Mouse (Mus musculus) G1E-ER4 (cell line): ENCODE measurements around the gene Parp2. TPM values are rescaled to one million over a fixed set of nuclear protein-coding genes. Genes with fewer than 3 reads are reported as not detected.

ENCODE experiments used
- GATA1 ChIP-seq: IDR thresholded peaks from one replicate; pipeline ENCODE4 v1.8.0; 2012; ENCODE audit warnings: low read length, inconsistent platforms
- polyA plus RNA-seq: library from polyadenylated mRNA; stranded (reverse); fragments of >175 nt; gene quantifications from 2 replicates; pipeline ENCODE4 v1.2.3, GENCODE M21; 2012

Gene Parp2
- 5.4 and 6.2 TPM in 2 replicates for polyA plus RNA-seq

DNA sequence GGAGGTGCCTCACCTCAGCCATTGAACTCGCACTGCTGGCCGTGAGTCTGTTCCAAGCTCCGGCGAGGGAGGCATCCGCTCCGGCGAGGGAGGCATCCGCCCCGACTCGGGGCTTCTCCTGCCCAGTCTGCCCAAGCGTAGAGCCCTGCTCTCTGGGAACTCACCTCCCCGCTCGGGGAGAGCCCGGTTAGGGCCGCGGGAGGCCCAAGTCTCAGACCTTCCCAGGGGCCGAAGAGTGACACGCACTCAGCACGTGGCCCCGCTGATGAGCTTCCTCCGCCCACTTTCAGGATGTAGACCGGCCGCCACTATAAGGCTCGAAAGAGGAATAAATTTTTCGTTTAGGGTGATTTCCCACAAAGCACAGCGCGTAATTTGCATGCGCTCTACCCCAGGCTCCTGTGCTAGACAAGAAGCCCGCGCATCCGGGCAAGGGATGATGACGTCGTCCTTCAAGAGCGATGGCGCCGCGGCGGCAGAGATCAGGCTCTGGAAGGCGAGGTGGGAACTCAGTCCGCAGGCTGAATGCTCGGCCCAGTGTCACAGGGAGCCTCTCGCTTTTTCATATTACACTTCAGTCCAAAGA lies at the start of gene Parp2, which contains the start of gene Ccnb1ip1:
Gene Parp2, plus strand, starts transcription at position 355 of the 586 bp plus-strand sequence.
Gene Ccnb1ip1, minus strand, starts transcription at position 246 of the 586 bp plus-strand sequence.
- no peak for TF ChIP-seq GATA1

DNA sequence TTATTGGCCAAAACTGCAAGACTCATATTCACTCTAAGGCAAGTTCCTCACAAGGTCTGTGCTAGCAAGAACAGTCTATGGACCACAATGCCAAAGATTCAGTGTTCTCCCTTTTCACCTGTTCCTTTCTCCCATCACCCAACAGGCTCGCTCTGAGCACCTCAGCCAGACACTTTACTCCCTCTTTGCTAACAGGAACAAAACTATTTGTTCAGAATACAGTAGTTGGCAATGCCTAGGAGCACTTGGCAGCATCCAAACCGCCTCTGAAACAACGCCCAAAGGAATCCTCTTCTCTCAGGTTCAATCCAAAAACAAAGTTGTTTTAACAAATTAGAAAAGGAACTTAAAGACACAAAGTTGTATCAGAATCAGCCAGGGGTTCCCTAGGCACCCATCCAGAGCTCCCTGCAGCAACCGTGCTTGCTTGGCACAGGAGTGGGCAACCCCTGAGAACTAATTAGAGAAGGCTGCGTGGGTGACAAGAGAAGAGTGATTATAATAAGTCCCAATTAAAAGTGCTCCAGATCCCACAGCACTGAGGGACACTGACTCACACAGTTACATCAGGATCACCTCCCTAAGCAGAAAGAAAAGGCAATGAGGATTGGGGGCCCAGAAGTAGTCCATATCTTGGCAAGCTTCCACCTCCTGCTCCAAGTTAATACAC lies 49.1 kb upstream of the Parp2 start:
- no peak for TF ChIP-seq GATA1

DNA sequence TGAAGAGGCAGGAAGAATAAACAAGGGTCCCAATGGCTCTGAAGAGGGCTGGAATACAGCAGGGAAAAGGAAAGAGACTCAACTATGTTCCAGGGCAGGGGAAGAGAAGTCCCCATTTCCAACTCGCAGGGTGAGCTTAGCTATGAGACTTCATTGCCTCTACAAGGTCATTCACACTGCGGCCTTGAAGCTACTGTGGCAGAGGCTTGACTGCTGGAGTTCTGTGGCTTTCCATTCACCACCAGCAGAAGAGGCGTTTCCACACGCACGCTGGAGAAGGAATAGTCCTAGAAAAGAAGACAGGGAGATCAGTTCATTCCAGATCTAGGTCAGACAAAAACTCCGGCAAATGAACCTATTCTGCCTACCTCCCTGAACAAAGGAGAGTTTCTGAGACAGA lies 41.9 kb upstream of the Parp2 start:
- no peak for TF ChIP-seq GATA1

DNA sequence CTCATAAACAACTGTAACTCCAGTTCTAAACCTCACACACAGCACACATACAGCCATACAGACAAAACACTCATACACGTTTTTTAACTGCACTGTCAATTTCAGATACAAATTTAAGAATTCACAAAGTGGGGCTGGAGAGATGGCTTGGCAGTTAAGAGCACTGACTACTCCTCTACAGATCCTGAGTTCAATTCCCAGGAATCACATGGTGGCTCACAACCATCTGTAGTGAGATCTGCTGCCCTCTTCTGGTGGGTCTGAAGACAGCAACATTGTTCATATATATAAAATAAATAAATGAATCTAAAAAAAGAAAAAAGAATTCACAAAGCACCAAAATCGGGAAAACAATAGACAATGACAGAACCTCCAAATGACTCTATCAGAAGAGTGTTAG lies 36.3 kb upstream of the Parp2 start:
- TF ChIP-seq GATA1 = no peak

DNA sequence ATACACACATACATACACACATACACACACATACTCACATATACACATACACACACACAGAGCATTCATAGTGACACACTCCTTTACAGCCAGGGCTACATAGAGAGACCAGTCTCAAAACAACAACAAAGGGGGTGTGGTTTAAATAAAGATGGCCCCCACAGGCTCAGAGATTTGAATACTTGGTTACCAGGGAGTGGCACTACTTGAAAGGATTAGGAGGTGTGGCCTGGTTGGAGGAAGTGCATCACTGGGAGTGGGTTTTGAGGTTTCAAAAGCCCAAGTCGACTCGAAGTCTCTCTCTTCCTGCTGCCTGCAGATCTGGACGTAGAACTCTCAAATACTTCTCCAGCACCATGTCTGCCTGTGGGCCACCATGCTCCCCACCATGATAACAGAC lies 25.5 kb upstream of the Parp2 start:
- TF ChIP-seq GATA1 = no peak

DNA sequence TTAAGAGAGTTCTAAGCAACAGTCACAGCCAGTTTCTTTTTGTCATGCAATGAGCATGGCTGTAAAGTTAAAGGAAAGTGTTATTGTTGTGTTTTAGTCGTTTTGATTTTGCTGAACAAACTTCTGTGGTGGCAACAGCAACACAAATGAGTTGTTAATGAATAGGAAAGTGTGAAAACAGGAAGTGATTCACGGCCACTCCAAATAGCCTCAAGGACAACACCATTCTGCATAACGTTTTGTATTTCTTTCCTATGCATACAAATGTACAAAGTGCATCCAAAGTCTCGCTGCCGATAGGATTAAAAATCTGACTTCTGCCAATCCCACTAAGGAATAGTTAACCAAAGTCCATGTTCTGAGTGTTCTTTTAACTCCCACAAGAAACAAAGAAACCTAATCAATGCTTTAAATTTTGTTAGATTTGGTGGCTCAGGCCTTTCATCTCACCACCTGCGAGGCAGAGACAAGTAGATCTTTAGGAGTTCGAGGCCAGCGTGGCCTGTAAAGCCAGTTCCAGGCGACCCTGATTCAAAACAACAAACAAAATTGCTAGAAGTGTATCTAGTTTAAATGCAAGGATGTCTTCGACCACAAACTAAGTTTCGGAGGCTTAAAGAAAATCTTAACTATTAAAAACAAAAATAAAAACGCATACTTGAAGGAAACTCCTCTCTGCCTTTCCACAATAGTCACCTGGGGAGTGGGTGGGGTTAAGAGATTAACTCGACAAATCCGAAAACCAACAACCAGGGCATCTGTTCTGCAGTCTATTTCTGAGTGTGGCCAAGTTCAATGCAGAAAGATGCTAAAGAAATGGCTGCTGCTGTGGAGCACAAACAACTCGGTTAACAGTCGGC lies 23.0 kb upstream of the Parp2 start:
- no peak for TF ChIP-seq GATA1

DNA sequence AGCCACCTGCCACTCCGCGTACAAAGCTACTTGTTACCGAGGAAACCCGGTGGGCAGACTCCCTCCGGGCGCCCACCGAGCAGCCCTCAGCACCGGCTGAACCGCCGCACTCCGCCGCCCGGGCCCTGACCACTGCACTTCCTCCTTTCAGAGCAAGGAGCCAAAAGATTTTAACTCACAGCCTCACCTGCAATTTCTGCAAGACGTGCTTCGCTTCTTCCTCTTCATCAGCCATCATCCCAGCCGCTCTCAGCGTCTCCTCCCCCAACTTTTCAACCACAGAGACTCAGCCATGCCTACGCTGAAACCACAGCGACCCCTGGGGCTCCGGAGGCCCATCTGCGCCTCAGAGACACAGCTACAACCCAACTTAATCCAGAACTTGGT lies 22.4 kb upstream of the Parp2 start, which contains the start of gene Ttc5:
Gene Ttc5, minus strand, starts transcription at position 269 of the 387 bp plus-strand sequence.
- TF ChIP-seq GATA1 = no peak

DNA sequence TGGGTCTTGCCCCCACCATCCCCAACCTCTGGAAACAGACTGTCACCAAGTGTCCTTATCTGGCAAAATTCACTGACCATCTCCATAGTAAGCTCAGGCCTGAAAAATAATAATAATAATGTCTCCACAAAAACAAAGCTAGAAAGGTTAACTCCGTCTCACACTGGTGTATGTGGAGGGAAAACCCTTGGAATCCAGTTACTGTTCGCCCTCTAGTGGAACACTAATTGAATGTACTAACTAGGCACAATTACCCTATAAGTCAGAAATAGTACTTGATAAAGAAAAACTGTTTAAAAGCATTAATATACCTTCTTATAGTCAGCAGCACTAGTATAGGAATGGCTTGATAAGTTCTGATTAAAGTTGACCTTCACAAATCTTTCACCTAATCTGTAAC lies 19.5 kb upstream of the Parp2 start:
- TF ChIP-seq GATA1 = no peak

DNA sequence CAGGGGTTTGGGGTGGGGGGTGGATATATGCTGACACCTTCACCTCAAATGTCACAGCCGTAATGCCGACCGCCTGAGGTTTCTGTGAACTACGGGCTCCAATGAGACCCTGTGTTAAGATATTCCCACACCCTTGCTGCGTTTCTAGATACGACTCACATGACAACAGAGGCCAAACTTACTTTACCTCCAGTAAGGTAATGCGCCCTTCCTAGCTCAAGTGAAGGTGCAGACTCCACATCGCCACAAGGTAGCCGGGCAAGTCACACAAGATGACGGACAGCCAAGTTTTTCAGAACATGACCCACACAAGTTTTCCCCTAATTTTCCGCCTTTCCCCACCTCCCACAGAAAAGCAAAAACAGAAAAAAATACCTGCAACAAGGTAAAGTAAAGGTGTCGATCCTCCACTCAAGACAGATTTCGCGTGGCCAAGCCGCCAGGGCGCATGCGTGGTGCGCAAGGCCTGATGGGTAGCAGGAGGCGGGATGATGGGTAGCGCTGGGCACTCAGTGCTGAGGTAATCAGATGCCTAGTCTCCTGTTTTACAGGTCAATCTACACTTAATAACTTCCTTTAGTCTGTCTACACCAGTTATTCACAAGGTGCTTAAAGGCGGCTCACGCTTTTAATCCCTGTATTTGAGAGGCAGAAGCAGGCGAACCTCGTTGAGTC lies 12.2 kb upstream of the Parp2 start:
- TF ChIP-seq GATA1 = no peak

DNA sequence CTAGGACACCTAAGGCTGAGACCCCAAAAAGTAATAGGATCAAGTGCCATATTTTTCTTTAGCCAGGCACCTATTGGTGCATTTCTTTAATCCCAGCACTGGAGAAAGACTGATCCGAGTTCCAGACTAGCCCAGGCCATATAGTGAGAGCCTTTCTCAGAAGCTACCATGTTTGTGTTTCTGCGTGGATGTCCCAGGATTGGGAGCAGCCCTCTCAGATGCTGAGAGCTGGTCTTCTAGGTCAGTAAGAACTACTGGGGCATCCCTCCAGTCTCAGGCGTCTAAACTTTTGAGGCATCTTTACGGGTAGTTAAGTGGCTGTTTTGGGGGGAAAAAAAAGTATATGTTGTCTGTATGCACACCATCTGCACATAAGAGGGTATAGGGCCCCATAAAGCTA lies 11.7 kb upstream of the Parp2 start:
- TF ChIP-seq GATA1 = no peak

DNA sequence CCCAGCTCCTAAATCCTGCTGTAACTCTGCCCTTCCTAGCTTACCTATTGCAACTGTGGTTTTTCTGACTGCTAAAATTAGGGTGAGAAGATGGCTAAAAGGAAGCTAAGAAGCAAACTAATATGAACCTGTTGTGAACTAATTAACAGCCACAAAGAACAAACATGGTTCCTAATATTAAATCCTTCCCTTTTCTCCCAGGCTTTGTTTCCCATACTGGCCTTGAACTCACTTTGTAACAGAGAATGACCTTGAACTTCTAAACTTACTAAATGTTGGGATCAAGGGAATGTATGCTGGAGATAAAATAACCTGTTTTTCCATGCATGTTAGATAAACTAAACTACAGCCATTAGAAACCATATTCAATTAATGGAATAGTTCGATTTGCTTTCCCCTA lies 11.2 kb upstream of the Parp2 start:
- TF ChIP-seq GATA1 = no peak

DNA sequence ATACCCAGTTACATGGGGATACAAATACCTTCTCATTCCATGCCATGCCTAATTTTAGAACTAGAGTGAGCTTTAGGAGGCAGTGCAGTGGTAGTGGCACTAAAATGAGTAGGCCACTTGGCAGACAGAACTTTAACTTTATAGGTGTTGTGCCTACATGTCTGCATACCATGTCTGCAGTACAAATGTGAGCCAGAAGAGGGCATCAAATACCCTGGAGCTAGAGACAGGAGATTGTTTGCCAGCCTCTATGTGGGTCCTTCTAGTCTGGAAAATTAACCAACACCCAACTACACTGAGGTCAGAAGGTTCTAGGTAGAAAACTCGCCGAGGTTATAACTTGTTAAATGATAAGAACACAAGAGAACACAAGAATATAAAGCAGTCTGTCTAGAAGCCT lies 9.1 kb upstream of the Parp2 start:
- TF ChIP-seq GATA1 = no peak

DNA sequence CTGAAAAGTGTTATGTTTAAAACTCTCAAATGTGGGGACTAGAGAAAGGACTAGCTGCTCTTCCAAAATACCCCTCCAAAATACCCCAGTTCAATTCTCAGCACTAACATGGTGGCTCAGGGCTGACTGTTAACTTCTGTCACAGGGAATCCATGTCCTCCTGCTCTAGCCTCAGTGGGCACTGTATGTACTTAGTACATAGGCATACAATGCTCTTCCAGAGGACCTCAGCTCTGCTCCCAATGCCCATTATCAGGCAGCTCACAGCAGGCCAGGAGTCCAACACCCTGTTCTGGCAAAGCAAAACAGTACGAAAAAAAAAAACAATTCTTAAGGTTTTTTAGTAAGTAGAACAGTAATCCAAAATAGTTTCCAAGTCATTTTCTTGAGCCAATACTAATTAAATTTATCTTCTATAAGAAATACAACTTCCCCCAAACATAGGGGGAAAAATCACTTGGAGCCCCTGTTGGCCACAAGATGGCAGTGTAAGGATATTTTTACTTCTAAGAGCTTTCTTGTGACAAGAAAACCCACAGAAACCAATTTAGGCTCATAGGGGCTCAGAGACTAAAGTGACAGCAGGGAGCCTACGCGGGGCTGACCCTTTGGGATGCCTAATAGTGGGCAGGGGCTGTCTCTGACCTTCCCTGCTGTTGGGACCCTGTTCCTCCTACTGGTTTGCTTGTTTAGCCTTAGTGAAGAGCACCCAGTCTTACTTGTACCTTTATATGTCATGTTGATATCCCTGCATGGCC lies 8.0 kb upstream of the Parp2 start:
- TF ChIP-seq GATA1 = no peak

DNA sequence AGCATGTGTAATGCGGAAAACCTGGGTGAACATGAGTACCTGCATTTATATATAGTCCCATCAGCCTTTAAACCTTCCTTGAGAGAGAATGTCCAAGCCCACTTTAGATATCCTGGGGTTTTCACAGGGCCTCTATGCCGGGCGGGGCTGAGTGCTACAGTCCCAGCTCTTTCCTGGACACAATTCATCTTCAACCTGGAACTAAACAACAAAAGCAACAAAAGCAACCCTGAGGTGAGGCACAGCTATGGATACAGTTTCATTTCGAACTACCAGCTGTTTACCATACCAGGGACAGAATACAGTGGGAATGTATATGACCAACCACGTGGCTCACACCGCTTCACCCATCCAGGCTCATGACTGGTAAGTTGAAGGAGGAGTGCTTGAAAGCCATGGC lies 5.2 kb upstream of the Parp2 start:
- no peak for TF ChIP-seq GATA1

DNA sequence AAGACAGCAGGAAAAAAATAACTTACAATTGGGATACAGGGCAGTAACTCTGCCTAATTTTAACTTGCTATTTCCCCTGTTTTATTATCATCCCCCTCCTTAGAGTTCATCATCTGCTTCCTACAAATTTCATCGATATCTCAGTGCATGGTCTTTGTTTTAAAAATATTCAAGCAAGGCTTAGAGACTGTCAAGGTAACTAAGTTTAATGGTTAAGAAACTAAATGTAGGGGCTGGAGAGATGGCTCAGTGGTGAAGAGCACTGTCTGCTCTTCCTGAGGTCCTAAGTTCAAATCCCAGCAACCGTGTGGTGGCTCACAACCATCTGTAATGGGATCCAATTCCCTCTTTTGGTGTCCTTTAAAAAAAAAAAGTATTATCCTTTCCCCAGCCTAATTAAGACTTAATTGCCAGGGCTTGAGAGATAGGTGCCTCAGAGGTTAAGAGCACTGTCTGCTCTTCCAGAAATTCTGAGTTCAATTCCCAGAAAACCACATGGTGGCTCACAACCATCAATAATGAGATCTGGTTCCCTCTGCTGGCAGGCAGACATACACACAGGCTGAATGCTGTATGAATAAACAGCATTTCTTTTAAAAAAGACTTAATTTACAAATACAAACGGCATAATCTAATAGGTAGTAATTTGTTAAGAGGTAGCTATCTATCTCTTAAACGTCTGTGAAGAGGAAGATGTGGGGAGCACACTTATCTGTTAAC lies 4.6 kb upstream of the Parp2 start:
- no peak for TF ChIP-seq GATA1
